Mouse (Mus musculus): ENCODE results near the gene Bckdhb. TPM values are rescaled to one million over a fixed set of nuclear protein-coding genes. Genes with fewer than 3 reads are reported as not detected.
"Not testable (repeated sequence)": the region's sequence is repeated elsewhere in the genome, so short reads cannot be mapped to it uniquely, and the experiment has no call there.

Bckdhb gene
- polyA plus RNA-seq, 1 experiment from 2014 or later: 56.9 TPM

- 81% methylated on average over 3 of the region's 3 CpGs for WGBS
- Histone ChIP-seq H3K9ac (no peak overlapping the region), H3K4me1 (peaks cover 23% of the 10 kb centered on the region), H3K27ac (no peak overlapping the region), H3K36me3 (no peaks in the 10 kb centered on the region), H3K4me2 (no peak overlapping the region), H3K27me3 (no peaks in the 10 kb centered on the region), H3K4me3 (no peak overlapping the region), H3K9me3 (no peaks in the 10 kb centered on the region)
- no peak for ATAC-seq (ENCODE audit: insufficient number of reproducible peaks, insufficient read depth, low FRiP score, low TSS enrichment, low read depth)
These were observed 122.5 kb downstream of the Bckdhb start for GRCm38 (mm10) chr9:84047436-84047835.

GRCm38 (mm10) chr9:84049142-84049541, 124.2 kb downstream of the Bckdhb start:
- no peak for ATAC-seq (ENCODE audit: insufficient number of reproducible peaks, insufficient read depth, low FRiP score, low TSS enrichment, low read depth)
- no peak overlapping the region for H3K4me2 ChIP-seq
- H3K4me1 ChIP-seq: peaks cover 20% of the 10 kb centered on the region
- no peaks in the 10 kb centered on the region for H3K27me3 ChIP-seq
- no peak overlapping the region for H3K4me3 ChIP-seq
- 56% methylated on average over 1 of the region's 1 CpGs for WGBS
- H3K9ac ChIP-seq: no peak overlapping the region
- H3K36me3 ChIP-seq: no peaks in the 10 kb centered on the region
- no peak overlapping the region for H3K27ac ChIP-seq
- no peaks in the 10 kb centered on the region for H3K9me3 ChIP-seq

GRCm38 (mm10) chr9:84050867-84051635, 126.1 kb downstream of the Bckdhb start:
- H3K27ac ChIP-seq: no peak overlapping the region
- no peak overlapping the region for H3K9ac ChIP-seq
- H3K4me1 ChIP-seq: 0 out of 2 replicates have a peak, but pooled peaks cover 14% of the 10 kb centered on the region
- H3K4me3 ChIP-seq: no peak overlapping the region
- no peak overlapping the region for H3K4me2 ChIP-seq
- ATAC-seq (ENCODE audit: insufficient number of reproducible peaks, insufficient read depth, low FRiP score, low TSS enrichment, low read depth): no peak
- H3K9me3 ChIP-seq: no peaks in the 10 kb centered on the region
- no peaks in the 10 kb centered on the region for H3K36me3 ChIP-seq
- H3K27me3 ChIP-seq: no peaks in the 10 kb centered on the region
- 49% methylated on average over 18 of the region's 18 CpGs for WGBS

- no peaks in the 10 kb centered on the region for H3K27me3 ChIP-seq
- H3K4me3 ChIP-seq: no peak overlapping the region
- no peak for ATAC-seq (ENCODE audit: insufficient number of reproducible peaks, insufficient read depth, low FRiP score, low TSS enrichment, low read depth)
- 0 out of 2 replicates have a peak, but pooled peaks cover 11% of the 10 kb centered on the region for H3K4me1 ChIP-seq
- WGBS: 83% methylated on average over 7 of the region's 7 CpGs
- H3K27ac ChIP-seq: no peak overlapping the region
- no peaks in the 10 kb centered on the region for H3K9me3 ChIP-seq
- no peak overlapping the region for H3K9ac ChIP-seq
- no peaks in the 10 kb centered on the region for H3K36me3 ChIP-seq
- H3K4me2 ChIP-seq: no peak overlapping the region
These were observed 130.3 kb downstream of the Bckdhb start for GRCm38 (mm10) chr9:84055125-84055807.

GRCm38 (mm10) chr9:84060781-84061180, 135.8 kb downstream of the Bckdhb start:
- not testable (repeated sequence) for H3K36me3 ChIP-seq; H3K27ac ChIP-seq; H3K4me3 ChIP-seq; H3K9ac ChIP-seq; H3K4me2 ChIP-seq; H3K9me3 ChIP-seq; H3K27me3 ChIP-seq; ATAC-seq (ENCODE audit: insufficient number of reproducible peaks, insufficient read depth, low FRiP score, low TSS enrichment, low read depth)
- WGBS: 78% methylated on average over 4 of the region's 4 CpGs
- H3K4me1 ChIP-seq: peaks cover 10% of the 10 kb centered on the region; the same call in 1 of the 2 replicates

GRCm38 (mm10) chr9:84063617-84064016, 138.7 kb downstream of the Bckdhb start:
- ATAC-seq (ENCODE audit: insufficient number of reproducible peaks, insufficient read depth, low FRiP score, low TSS enrichment, low read depth): no peak
- Histone ChIP-seq H3K4me1 (peaks cover 15% of the 10 kb centered on the region; the same call in 1 of the 2 replicates), H3K9me3 (no peaks in the 10 kb centered on the region), H3K27me3 (no peaks in the 10 kb centered on the region), H3K9ac (no peak overlapping the region), H3K36me3 (no peaks in the 10 kb centered on the region), H3K4me3 (no peak overlapping the region), H3K4me2 (no peak overlapping the region), H3K27ac (no peak overlapping the region)
- 89% methylated on average over 3 of the region's 3 CpGs for WGBS

- WGBS: 76% methylated on average over 4 of the region's 4 CpGs
- no peak for ATAC-seq (ENCODE audit: insufficient number of reproducible peaks, insufficient read depth, low FRiP score, low TSS enrichment, low read depth)
These were observed 139.2 kb downstream of the Bckdhb start for GRCm38 (mm10) chr9:84064113-84064512.

GRCm38 (mm10) chr9:84070247-84070646, 145.3 kb downstream of the Bckdhb start:
- Histone ChIP-seq H3K9me3 (no peaks in the 10 kb centered on the region), H3K4me3 (no peak overlapping the region), H3K27me3 (no peaks in the 10 kb centered on the region), H3K9ac (no peak overlapping the region), H3K27ac (no peak overlapping the region), H3K4me1 (peaks cover 28% of the 10 kb centered on the region), H3K4me2 (no peak overlapping the region), H3K36me3 (no peaks in the 10 kb centered on the region)
- 66% methylated on average over 6 of the region's 6 CpGs for WGBS
- ATAC-seq (ENCODE audit: insufficient number of reproducible peaks, insufficient read depth, low FRiP score, low TSS enrichment, low read depth): no peak

More at GRCm38 (mm10) chr9:84064113-84064512, 139.2 kb downstream of the Bckdhb start:
- H3K9me3 ChIP-seq: no peaks in the 10 kb centered on the region
- no peak overlapping the region for H3K9ac ChIP-seq
- no peak overlapping the region for H3K27ac ChIP-seq
- H3K4me1 ChIP-seq: peaks cover 15% of the 10 kb centered on the region; the same call in 1 of the 2 replicates
- H3K4me2 ChIP-seq: no peak overlapping the region
- no peaks in the 10 kb centered on the region for H3K27me3 ChIP-seq
- no peak overlapping the region for H3K4me3 ChIP-seq
- H3K36me3 ChIP-seq: no peaks in the 10 kb centered on the region

- Histone ChIP-seq H3K27ac (no peak overlapping the region), H3K4me3 (no peak overlapping the region), H3K4me2 (no peak overlapping the region), H3K4me1 (peaks cover 25% of the 10 kb centered on the region), H3K27me3 (no peaks in the 10 kb centered on the region), H3K36me3 (no peaks in the 10 kb centered on the region), H3K9me3 (no peaks in the 10 kb centered on the region), H3K9ac (no peak overlapping the region)
- ATAC-seq (ENCODE audit: insufficient number of reproducible peaks, insufficient read depth, low FRiP score, low TSS enrichment, low read depth): no peak
- 64% methylated on average over 5 of the region's 5 CpGs for WGBS
These were observed 145.8 kb downstream of the Bckdhb start for GRCm38 (mm10) chr9:84070740-84071139.

- 33% methylated on average over 6 of the region's 6 CpGs for WGBS
- no peak for ATAC-seq (ENCODE audit: insufficient number of reproducible peaks, insufficient read depth, low FRiP score, low TSS enrichment, low read depth)
These were observed 147.6 kb downstream of the Bckdhb start for GRCm38 (mm10) chr9:84072534-84072933.

GRCm38 (mm10) chr9:84073237-84073636, 148.3 kb downstream of the Bckdhb start:
- H3K4me3 ChIP-seq: no peak overlapping the region
- no peaks in the 10 kb centered on the region for H3K27me3 ChIP-seq
- no peak for ATAC-seq (ENCODE audit: insufficient number of reproducible peaks, insufficient read depth, low FRiP score, low TSS enrichment, low read depth)
- whole genome bisulfite sequencing: 32% methylated on average over 9 of the region's 9 CpGs
- peak overlapping the region; percentile 45 for H3K4me2 ChIP-seq
- 0 out of 2 replicates have a peak overlapping the region, but pooled peaks have one; percentile 32 for H3K9ac ChIP-seq
- 0 out of 2 replicates have a peak overlapping the region, but pooled peaks have one; percentile 28 for H3K27ac ChIP-seq
- no peaks in the 10 kb centered on the region for H3K36me3 ChIP-seq
- no peaks in the 10 kb centered on the region for H3K9me3 ChIP-seq
- H3K4me1 ChIP-seq: peaks cover 18% of the 10 kb centered on the region

More at GRCm38 (mm10) chr9:84072534-84072933, 147.6 kb downstream of the Bckdhb start:
- no peak overlapping the region for H3K27ac ChIP-seq
- H3K4me1 ChIP-seq: peaks cover 18% of the 10 kb centered on the region
- H3K9me3 ChIP-seq: no peaks in the 10 kb centered on the region
- no peaks in the 10 kb centered on the region for H3K36me3 ChIP-seq
- H3K27me3 ChIP-seq: no peaks in the 10 kb centered on the region
- no peak overlapping the region for H3K9ac ChIP-seq
- no peak overlapping the region for H3K4me3 ChIP-seq
- H3K4me2 ChIP-seq: peak overlapping the region; percentile 45

GRCm38 (mm10) chr9:84083551-84083950, 158.6 kb downstream of the Bckdhb start:
- no peak overlapping the region for H3K27ac ChIP-seq
- H3K4me3 ChIP-seq: no peak overlapping the region
- H3K27me3 ChIP-seq: no peaks in the 10 kb centered on the region
- no peaks in the 10 kb centered on the region for H3K9me3 ChIP-seq
- no peak overlapping the region for H3K4me2 ChIP-seq
- no peaks in the 10 kb centered on the region for H3K36me3 ChIP-seq
- no peak overlapping the region for H3K9ac ChIP-seq
- no peak for ATAC-seq (ENCODE audit: insufficient number of reproducible peaks, insufficient read depth, low FRiP score, low TSS enrichment, low read depth)
- WGBS: 79% methylated on average over 4 of the region's 4 CpGs
- no peaks in the 10 kb centered on the region for H3K4me1 ChIP-seq
